Mouse (Mus musculus): ENCODE data around the gene Mtcl1.

- no peak for TF ChIP-seq CTCF (IDR thresholded peaks at IDR 0.05)
- no peak for TF ChIP-seq POLR2A (IDR thresholded peaks at IDR 0.05; ENCODE audit: insufficient read depth, low read depth, low read length)
- no peak for TF ChIP-seq EP300 (IDR thresholded peaks at IDR 0.05; ENCODE audit: insufficient read depth, low read depth, low read length)
Measured at GRCm38 (mm10) chr17:66357171-66358025, 92.2 kb downstream of the Mtcl1 start.

All from heart, adult 2 months (tissue).